Mouse (Mus musculus): Measurements from ENCODE around the gene Cdc34b. TPM values are rescaled to one million over a fixed set of nuclear protein-coding genes. Genes with fewer than 3 reads are reported as not detected.

The Cdc34b gene
- polyA plus RNA-seq, 1 experiment from 2014 or later, result not detected

GRCm38 (mm10) chr11:94718113-94718909 lies 23.3 kb upstream of the Cdc34b start:
- WGBS (ENCODE audit: missing documents), result 80% methylated on average over 7 of the region's 7 CpGs
- no peak overlapping the region for H3K27ac ChIP-seq
- H3K4me3 ChIP-seq (ENCODE audit: inconsistent target), result no peak overlapping the region
- H3K36me3 ChIP-seq (ENCODE audit: inconsistent target), result no peaks in the 10 kb centered on the region
- H3K79me2 ChIP-seq (ENCODE audit: inconsistent target), result no peaks in the 10 kb centered on the region

- WGBS (ENCODE audit: missing documents), result 76% methylated on average over 2 of the region's 2 CpGs
- Histone ChIP-seq H3K36me3 (ENCODE audit: inconsistent target) (no peaks in the 10 kb centered on the region), H3K27ac (no peak overlapping the region), H3K4me3 (ENCODE audit: inconsistent target) (no peak overlapping the region), H3K79me2 (ENCODE audit: inconsistent target) (no peaks in the 10 kb centered on the region)
Observed at GRCm38 (mm10) chr11:94719216-94719615, 22.4 kb upstream of the Cdc34b start.

GRCm38 (mm10) chr11:94727306-94727705 lies 14.3 kb upstream of the Cdc34b start:
- no peak overlapping the region for H3K4me3 ChIP-seq (ENCODE audit: inconsistent target)
- WGBS (ENCODE audit: missing documents), result 90% methylated on average over 3 of the region's 3 CpGs
- H3K79me2 ChIP-seq (ENCODE audit: inconsistent target), result no peaks in the 10 kb centered on the region
- no peak overlapping the region for H3K27ac ChIP-seq
- H3K36me3 ChIP-seq (ENCODE audit: inconsistent target), result no peaks in the 10 kb centered on the region

GRCm38 (mm10) chr11:94728545-94728944 lies 13.0 kb upstream of the Cdc34b start:
- 99% methylated on average over 3 of the region's 3 CpGs for WGBS (ENCODE audit: missing documents)

GRCm38 (mm10) chr11:94729565-94729964 lies 12.0 kb upstream of the Cdc34b start:
- Histone ChIP-seq H3K36me3 (ENCODE audit: inconsistent target) (no peaks in the 10 kb centered on the region), H3K4me3 (ENCODE audit: inconsistent target) (no peak overlapping the region), H3K27ac (no peak overlapping the region), H3K79me2 (ENCODE audit: inconsistent target) (no peaks in the 10 kb centered on the region)
- 47% methylated on average over 4 of the region's 4 CpGs for WGBS (ENCODE audit: missing documents)

More at GRCm38 (mm10) chr11:94728545-94728944, 13.0 kb upstream of the Cdc34b start:
- Histone ChIP-seq H3K4me3 (ENCODE audit: inconsistent target) (no peak overlapping the region), H3K36me3 (ENCODE audit: inconsistent target) (no peaks in the 10 kb centered on the region), H3K79me2 (ENCODE audit: inconsistent target) (no peaks in the 10 kb centered on the region), H3K27ac (no peak overlapping the region)

- WGBS (ENCODE audit: missing documents), result 26% methylated on average over 5 of the region's 5 CpGs
- Histone ChIP-seq H3K4me3 (ENCODE audit: inconsistent target) (no peak overlapping the region), H3K27ac (no peak overlapping the region), H3K79me2 (ENCODE audit: inconsistent target) (no peaks in the 10 kb centered on the region), H3K36me3 (ENCODE audit: inconsistent target) (no peaks in the 10 kb centered on the region)
Observed at GRCm38 (mm10) chr11:94730261-94730660, 11.3 kb upstream of the Cdc34b start.

GRCm38 (mm10) chr11:94731229-94731628 lies 10.4 kb upstream of the Cdc34b start:
- no peak overlapping the region for H3K4me3 ChIP-seq (ENCODE audit: inconsistent target)
- no peak overlapping the region for H3K27ac ChIP-seq
- H3K79me2 ChIP-seq (ENCODE audit: inconsistent target), result no peaks in the 10 kb centered on the region
- 90% methylated on average over 12 of the region's 12 CpGs for WGBS (ENCODE audit: missing documents)
- no peaks in the 10 kb centered on the region for H3K36me3 ChIP-seq (ENCODE audit: inconsistent target)

- 49% methylated on average over 8 of the region's 8 CpGs for WGBS (ENCODE audit: missing documents)
- Histone ChIP-seq H3K4me3 (ENCODE audit: inconsistent target) (no peak overlapping the region), H3K36me3 (ENCODE audit: inconsistent target) (no peaks in the 10 kb centered on the region), H3K79me2 (ENCODE audit: inconsistent target) (no peaks in the 10 kb centered on the region), H3K27ac (no peak overlapping the region)
Observed at GRCm38 (mm10) chr11:94732773-94733172, 8.8 kb upstream of the Cdc34b start.

GRCm38 (mm10) chr11:94735746-94736145 lies 5.8 kb upstream of the Cdc34b start:
- H3K79me2 ChIP-seq (ENCODE audit: inconsistent target), result no peaks in the 10 kb centered on the region
- no peaks in the 10 kb centered on the region for H3K36me3 ChIP-seq (ENCODE audit: inconsistent target)
- no peak overlapping the region for H3K4me3 ChIP-seq (ENCODE audit: inconsistent target)
- WGBS (ENCODE audit: missing documents), result 92% methylated on average over 2 of the region's 2 CpGs
- H3K27ac ChIP-seq, result no peak overlapping the region

GRCm38 (mm10) chr11:94752946-94753713 lies 11.5 kb downstream of the Cdc34b start:
- H3K36me3 ChIP-seq (ENCODE audit: inconsistent target), result no peaks in the 10 kb centered on the region
- no peaks in the 10 kb centered on the region for H3K79me2 ChIP-seq (ENCODE audit: inconsistent target)
- no peak overlapping the region for H3K4me3 ChIP-seq (ENCODE audit: inconsistent target)
- H3K27ac ChIP-seq, result no peak overlapping the region
- WGBS (ENCODE audit: missing documents), result 15% methylated on average over 2 of the region's 2 CpGs

GRCm38 (mm10) chr11:94759916-94760315 lies 18.3 kb downstream of the Cdc34b start:
- H3K27ac ChIP-seq, result no peak overlapping the region
- H3K79me2 ChIP-seq (ENCODE audit: inconsistent target), result no peaks in the 10 kb centered on the region
- no peaks in the 10 kb centered on the region for H3K36me3 ChIP-seq (ENCODE audit: inconsistent target)
- no peak overlapping the region for H3K4me3 ChIP-seq (ENCODE audit: inconsistent target)
- 93% methylated on average over 6 of the region's 6 CpGs for WGBS (ENCODE audit: missing documents)

GRCm38 (mm10) chr11:94760364-94760763 lies 18.8 kb downstream of the Cdc34b start:
- Histone ChIP-seq H3K79me2 (ENCODE audit: inconsistent target) (no peaks in the 10 kb centered on the region), H3K36me3 (ENCODE audit: inconsistent target) (no peaks in the 10 kb centered on the region), H3K4me3 (ENCODE audit: inconsistent target) (no peak overlapping the region), H3K27ac (no peak overlapping the region)
- 37% methylated on average over 3 of the region's 3 CpGs for WGBS (ENCODE audit: missing documents)

- Histone ChIP-seq H3K27ac (no peak overlapping the region), H3K79me2 (ENCODE audit: inconsistent target) (no peaks in the 10 kb centered on the region), H3K4me3 (ENCODE audit: inconsistent target) (no peak overlapping the region), H3K36me3 (ENCODE audit: inconsistent target) (no peaks in the 10 kb centered on the region)
- WGBS (ENCODE audit: missing documents), result 66% methylated on average over 7 of the region's 7 CpGs
Observed at GRCm38 (mm10) chr11:94760799-94761198, 19.2 kb downstream of the Cdc34b start.

GRCm38 (mm10) chr11:94762281-94762680 lies 20.7 kb downstream of the Cdc34b start:
- Histone ChIP-seq H3K79me2 (ENCODE audit: inconsistent target) (no peaks in the 10 kb centered on the region), H3K36me3 (ENCODE audit: inconsistent target) (no peaks in the 10 kb centered on the region), H3K27ac (no peak overlapping the region), H3K4me3 (ENCODE audit: inconsistent target) (no peak overlapping the region)
- 100% methylated on average over 1 of the region's 1 CpGs for WGBS (ENCODE audit: missing documents)

GRCm38 (mm10) chr11:94762775-94763174 lies 21.2 kb downstream of the Cdc34b start:
- 92% methylated on average over 6 of the region's 6 CpGs for WGBS (ENCODE audit: missing documents)
- H3K27ac ChIP-seq, result no peak overlapping the region
- no peaks in the 10 kb centered on the region for H3K36me3 ChIP-seq (ENCODE audit: inconsistent target)
- H3K79me2 ChIP-seq (ENCODE audit: inconsistent target), result no peaks in the 10 kb centered on the region
- H3K4me3 ChIP-seq (ENCODE audit: inconsistent target), result no peak overlapping the region
